Mouse (Mus musculus) cerebral cortex, adult 2 months (tissue): ENCODE measurements around the gene Rsl24d1.

Experiments used
- WGBS: fragments of 180-500 bp; shearing (Covaris S2); methylation state at CpG from one replicate; pipeline ENCODE4 v1.1.7; 2018; 5-methylcytosine and 5-hydroxymethylcytosine counted together

Rsl24d1 gene

GRCm38 (mm10) chr9:73101536-73101935 is 11.7 kb upstream of the Rsl24d1 start, which contains the start of gene Khdc3:
Gene Khdc3 (plus strand): TSS chr9:73101836.
- 84% methylated on average over 5 of the region's 5 CpGs for WGBS

- WGBS, result 96% methylated on average over 4 of the region's 4 CpGs
Observed at GRCm38 (mm10) chr9:73102181-73102580, 11.0 kb upstream of the Rsl24d1 start, which contains the start of gene Gm20509. Gene Gm20509 (plus strand): TSS chr9:73102470.

GRCm38 (mm10) chr9:73103159-73103879 is 9.9 kb upstream of the Rsl24d1 start:
- WGBS, result 10% methylated on average over 60 of the region's 60 CpGs

- 55% methylated on average over 5 of the region's 5 CpGs for WGBS
Observed at GRCm38 (mm10) chr9:73103880-73104198, 9.4 kb upstream of the Rsl24d1 start.

DNA sequence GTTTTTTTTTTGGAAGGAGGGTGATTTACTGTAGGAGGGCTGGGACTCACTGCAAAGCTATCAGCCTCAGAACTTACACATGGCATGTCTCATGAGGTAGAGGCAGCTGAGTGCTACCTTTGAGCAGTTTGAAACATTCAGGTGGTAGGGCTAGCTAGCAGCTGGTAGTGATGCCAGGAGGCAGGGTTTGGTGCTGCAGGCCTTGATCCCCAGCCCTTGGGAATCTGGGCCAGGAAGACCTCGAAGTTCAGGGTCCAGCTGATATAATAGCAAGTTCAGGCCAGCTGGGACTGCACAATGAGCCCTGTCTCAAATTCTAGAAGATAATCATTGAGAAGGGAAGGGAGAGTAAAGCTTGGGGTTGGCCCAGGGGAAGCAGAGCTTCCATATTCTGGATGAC is 8.1 kb upstream of the Rsl24d1 start:
- 65% methylated on average over 1 of the region's 1 CpGs for whole genome bisulfite sequencing

- WGBS, result 83% methylated on average over 6 of the region's 6 CpGs
Observed at GRCm38 (mm10) chr9:73116704-73117103, 3.5 kb downstream of the Rsl24d1 start.

GRCm38 (mm10) chr9:73118012-73118411 is 4.8 kb downstream of the Rsl24d1 start:
- WGBS, result 92% methylated on average over 4 of the region's 4 CpGs

DNA sequence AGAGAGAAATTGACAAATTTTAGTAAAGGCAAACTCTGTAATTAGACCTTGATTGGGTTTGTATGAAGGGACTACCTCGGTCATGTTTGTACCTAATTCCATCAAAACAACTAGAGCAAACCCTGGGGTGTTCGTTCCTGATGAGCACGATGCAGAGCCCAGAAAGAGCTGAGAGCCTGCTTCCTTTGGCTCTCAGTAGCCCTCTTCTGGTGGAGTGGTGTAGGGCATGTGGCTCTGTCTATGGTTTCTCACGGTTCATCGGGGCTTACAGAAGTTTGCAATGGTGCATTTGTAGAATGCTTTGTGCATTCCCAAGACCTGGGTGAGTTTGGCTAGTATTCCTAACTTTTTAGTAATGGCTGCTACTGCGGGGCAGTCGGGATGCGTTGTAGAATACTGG is 8.5 kb downstream of the Rsl24d1 start:
- WGBS, result 49% methylated on average over 8 of the region's 8 CpGs

- 93% methylated on average over 8 of the region's 8 CpGs for WGBS
Observed at GRCm38 (mm10) chr9:73125043-73125570, 11.9 kb downstream of the Rsl24d1 start.

DNA sequence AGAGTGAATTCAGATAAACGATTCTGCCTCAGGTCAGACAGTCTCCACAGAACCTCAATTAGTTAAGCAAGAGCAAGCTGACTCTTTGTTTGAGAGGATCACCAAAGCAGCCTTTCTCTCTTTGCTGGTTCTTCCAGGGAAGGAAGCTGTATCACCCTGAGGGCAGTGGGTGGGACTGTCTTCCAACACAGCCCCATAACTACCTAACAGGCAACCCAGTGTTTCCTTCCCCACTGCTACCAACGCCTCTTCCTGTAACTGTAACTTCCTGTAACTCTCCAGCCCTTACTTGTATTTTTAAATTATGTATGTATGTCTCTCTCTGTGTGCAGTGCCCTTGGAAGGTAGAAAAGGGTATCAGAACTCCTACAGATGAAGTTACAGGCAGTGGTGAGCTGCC is 14.2 kb downstream of the Rsl24d1 start:
- WGBS, result 81% methylated on average over 2 of the region's 2 CpGs

DNA sequence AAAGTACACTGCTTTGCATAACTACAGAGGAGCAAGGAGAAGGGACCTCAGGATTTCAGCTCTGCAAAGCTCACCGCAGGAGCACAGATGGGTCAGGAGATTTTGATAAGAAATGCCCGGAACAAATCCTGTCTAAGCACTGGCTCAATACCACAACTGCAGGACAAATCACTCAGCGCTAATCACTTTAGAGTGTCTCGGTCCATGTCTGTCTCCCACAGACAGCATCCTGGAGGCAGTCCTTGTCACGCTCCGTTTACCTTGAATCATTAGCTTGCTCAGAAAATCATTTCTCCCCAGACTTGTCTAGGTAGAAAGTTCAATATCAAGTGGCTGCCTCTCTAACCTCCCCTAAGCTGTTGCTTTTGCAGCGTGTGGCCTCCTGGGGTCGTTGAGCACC is 16.6 kb downstream of the Rsl24d1 start:
- 88% methylated on average over 8 of the region's 8 CpGs for WGBS

DNA sequence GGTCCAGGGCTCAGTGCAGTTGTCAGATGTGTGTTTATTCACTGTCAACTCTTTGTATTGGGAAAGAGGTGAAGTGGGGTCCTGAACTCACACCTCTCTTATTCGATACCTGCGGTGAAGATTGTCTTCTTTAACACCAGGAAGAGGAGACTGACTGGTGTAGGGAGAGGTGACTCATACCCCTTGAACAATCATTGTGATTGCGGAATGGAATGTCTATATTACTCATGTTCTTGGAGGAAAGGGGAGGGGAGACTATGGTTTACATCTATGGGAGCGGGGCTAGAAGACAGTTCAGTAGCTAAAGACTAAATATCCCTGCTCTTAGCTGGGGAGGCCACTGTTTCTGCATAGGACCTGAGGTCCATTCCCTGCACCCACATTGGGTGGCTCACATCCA is 17.3 kb downstream of the Rsl24d1 start:
- WGBS, result 85% methylated on average over 4 of the region's 4 CpGs

GRCm38 (mm10) chr9:73137341-73137886 is 24.2 kb downstream of the Rsl24d1 start:
- 83% methylated on average over 11 of the region's 11 CpGs for WGBS

DNA sequence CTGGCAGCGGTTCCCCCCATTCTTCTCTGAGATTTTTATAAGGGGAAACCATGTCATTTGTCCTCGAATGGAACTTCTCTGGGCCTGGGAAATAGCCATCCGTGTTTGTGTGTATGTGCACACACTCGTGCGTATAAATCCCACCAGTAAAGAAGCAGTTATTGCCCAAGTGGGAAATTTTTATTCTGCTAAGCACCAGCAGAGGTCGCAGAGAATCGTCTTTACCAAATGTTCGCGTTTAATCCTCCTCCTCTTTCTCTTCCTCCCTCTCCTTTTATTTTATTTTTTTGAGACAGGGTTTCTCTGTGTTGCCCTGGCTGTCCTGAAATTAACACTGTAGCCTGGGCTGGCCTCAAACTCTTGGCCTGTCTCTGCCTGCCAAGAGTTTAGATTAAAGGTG is 41.1 kb downstream of the Rsl24d1 start:
- 46% methylated on average over 9 of the region's 9 CpGs for WGBS

DNA sequence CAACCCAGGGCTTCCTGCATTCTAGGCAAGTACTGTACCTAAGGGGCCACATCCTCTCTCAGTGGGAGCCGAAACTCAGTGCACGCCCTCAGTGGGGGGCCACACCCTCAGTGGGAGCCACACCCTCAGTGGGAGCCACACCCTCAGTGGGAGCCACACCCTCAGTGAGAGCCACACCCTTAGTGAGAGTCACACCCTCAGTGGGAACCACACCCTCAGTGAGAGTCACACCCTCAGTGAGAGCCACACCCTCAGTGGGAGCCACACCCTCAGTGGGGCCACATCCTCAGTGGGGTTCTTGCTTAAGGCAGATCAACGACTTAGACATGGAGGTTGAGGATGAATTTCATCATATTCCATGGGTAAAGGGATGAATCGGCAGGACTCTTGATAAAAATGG is 44.7 kb downstream of the Rsl24d1 start:
- 87% methylated on average over 4 of the region's 4 CpGs for WGBS

GRCm38 (mm10) chr9:73159265-73159664 is 46.0 kb downstream of the Rsl24d1 start:
- 37% methylated on average over 1 of the region's 1 CpGs for WGBS

GRCm38 (mm10) chr9:73162571-73163333 is 49.5 kb downstream of the Rsl24d1 start:
- 17% methylated on average over 26 of the region's 26 CpGs for WGBS

GRCm38 (mm10) chr9:73165631-73166030 is 52.4 kb downstream of the Rsl24d1 start:
- WGBS, result 84% methylated on average over 4 of the region's 4 CpGs
